Mouse (Mus musculus): ENCODE data around the gene Tpbg. TPM values are rescaled to one million over a fixed set of nuclear protein-coding genes. Genes with fewer than 3 reads are reported as not detected.
A peak's percentile ranks its signal among the peaks of the same experiment; 100 is the strongest.
"Not testable (repeated sequence)": the region's sequence is repeated elsewhere in the genome, so short reads cannot be mapped to it uniquely, and the experiment has no call there.

Gene Tpbg
- 1 to 10 TPM; 1.3 to 1.4 TPM for total RNA-seq (2021)
- long read RNA-seq, experiment 1, partial matches to known transcripts = 0 of 6 reads
- long read RNA-seq, experiment 1, other reads (novel, unspliced or antisense) = 2 of 6 reads
- long read RNA-seq, experiment 2, transcript Tpbg-202 (2 exons, 3,481 nt) = major isoform, 6 of 8 reads
- long read RNA-seq, experiment 2, partial matches to known transcripts = 0 of 8 reads
- long read RNA-seq, experiment 2, other reads (novel, unspliced or antisense) = 2 of 8 reads

DNA sequence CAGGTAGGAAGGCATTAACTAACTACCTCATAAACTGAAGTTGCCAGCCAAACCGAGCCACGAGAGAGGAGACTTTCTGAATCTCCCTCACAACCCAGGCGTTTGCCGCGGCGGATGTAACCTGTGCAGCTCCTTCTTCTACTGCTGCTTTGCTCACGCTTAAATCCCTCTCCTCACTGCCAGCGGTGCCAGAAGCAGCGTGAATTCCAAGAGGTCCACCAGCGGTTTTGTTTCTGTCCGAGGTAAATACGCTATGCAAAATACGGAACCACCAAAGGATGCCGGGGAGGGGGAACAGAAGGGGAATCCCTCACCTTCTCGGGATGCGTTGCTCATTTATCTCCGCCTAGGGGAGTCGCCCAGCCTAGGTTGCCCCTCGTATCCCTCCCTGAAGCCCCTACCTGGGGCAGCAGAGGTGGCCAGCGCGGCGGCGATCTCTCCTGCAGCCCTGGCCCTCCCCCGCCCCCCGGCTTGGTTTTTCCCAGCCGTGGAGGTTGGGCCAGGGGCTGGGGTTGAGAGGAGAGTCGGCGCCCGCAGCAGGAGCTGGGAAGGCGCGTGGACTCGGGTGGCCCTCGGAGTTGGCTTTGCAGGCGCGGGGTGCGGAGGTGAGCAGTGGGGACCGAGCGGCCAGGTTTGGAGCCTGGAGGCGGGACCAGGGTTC is at the start of gene Tpbg:
Tpbg (plus strand) TSS at position 30 of the 661 bp plus-strand sequence.
- DNase-seq (ENCODE audit: low spot score in 2 of 2) = peak; percentile 33 to 40

DNA sequence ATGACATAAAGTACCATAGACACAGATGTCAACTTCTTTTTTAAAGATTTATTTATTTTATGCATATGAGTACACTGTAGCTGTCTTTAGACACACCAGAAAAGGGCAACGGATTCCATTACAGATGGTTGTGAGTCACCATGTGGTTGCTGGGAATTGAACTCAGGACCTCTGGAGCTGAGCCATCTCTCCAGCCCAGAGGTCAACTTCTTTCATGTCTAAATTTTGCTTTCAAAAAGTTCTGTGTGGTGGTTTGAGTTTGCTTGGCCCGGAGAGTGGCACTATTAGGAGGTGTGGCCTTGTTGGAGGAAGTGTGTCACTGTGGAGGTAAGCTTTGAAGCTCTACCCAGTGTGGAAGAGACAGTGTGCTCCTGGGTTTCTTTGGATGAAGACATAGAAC is 40.2 kb upstream of the Tpbg start:
- not testable (repeated sequence) for DNase-seq (ENCODE audit: low spot score in 2 of 2)

DNA sequence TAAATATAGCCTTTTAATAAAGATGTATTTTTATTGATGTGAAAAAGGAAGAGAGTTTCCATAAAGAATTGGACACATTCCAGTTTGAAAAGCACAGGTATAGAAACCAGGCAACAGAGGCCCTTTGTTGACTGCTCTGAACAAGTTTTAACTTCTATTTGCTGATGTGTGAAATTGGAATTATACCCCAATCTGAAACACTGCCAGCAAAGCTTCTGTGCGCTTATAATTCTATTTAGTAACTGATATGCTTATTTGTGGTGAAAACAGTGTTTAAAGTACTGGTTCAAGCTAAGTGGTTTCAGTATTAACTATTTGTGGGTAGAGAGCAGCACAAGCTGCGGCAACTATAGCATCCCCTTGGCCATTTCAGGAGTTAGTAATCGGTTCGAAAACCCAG is 39.6 kb upstream of the Tpbg start:
- no peak for DNase-seq (ENCODE audit: low spot score in 2 of 2)

DNA sequence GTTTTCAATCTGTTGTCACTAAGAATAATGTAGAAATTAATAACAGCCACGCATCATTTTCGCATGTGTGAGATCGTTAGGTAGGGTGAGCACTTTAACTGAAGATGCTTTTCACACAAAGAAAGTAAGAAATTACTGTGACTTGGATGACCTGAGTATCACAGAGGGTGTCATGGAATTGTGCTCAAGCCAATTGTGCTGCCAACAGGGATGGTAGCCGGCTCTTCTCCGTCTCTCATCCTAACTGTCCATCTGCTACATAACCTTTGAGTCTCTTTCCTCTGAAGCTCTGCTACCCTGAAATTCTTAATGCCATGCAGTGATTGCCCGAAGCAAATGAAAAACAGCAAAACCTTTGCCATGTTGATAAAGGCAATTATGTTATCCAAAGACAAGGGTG is 35.8 kb upstream of the Tpbg start:
- no peak for DNase-seq (ENCODE audit: low spot score in 2 of 2)

DNA sequence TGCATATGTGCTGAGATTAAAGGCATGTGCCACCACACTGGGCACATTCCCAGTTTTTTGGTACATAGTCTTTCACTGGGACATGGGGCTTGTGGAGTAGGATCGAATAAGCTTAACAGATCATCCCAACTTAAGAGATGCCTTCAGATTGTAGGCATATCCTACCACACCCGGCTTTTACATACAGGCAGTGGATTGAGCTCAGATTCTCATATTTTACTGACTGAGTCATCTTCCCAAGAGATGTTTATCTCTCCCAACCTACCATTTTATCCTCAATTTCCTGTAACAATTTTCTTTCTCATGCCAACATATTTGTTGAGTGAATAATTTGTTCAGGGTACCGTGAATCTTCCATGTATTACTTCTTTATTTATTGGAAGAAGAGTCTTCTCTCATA is 32.9 kb upstream of the Tpbg start:
- DNase-seq (ENCODE audit: low spot score in 2 of 2) = no peak

DNA sequence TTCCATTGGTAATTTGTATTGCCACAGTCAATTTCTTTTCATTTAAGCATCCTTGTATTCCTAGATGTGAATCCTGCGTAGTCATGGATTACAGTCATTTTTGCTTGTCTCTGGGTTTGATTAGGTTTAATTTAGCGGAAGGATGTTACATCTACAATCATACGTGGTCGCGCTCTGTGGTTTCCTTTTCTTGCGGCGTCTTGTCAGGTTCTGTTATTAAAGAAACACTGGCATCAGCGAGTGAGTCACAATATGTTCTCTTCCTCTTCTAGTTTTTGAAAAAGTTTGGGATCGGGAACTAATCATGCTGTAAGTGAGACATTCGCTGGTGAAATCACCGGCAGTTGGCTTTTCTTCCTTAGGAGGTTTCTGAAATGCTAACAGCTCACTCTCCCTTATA is 21.4 kb upstream of the Tpbg start:
- no peak for DNase-seq (ENCODE audit: low spot score in 2 of 2)

DNA sequence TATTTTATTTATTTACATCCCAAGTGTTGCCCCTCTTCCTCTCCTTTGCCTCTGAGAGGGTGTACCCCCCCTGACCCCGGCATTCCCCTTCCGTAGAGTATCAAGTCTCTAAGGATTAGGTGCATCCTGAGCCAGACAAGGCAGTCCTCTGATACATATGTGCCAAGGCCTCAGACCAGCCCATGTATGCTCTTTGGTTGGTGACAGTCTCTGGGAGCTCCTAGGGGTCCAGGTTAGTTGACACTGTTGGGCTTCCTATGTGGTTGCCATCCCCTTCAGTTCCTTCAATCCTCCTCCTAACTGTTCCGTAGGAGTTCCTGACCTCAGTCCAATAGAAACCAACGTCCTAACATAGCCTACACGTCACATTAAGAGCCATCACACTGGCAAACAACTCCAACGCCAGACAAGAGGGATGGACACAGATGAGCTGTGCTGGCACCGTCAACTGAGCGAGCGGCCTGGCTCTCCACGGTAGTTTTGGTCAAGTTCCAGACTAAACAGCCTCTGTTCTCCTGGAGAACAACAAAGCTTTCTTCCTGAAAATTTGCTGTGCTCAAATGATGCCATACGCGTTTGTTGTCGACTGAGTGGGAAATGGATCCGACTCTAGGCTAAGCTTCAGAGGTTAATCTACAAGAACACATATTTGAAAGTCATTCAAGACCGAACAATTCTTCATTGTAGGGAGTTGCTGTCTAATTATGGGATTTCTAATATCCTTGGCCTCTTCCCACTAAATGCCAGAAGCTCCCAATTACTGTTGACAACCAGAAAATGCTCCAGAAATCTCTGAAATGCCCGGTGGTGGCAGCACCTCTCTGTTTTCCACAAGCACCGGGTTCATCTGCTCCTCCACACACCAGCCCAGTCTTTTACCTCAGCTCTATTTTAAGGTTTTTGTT is 6.4 kb upstream of the Tpbg start:
- no peak for DNase-seq (ENCODE audit: low spot score in 2 of 2)

DNA sequence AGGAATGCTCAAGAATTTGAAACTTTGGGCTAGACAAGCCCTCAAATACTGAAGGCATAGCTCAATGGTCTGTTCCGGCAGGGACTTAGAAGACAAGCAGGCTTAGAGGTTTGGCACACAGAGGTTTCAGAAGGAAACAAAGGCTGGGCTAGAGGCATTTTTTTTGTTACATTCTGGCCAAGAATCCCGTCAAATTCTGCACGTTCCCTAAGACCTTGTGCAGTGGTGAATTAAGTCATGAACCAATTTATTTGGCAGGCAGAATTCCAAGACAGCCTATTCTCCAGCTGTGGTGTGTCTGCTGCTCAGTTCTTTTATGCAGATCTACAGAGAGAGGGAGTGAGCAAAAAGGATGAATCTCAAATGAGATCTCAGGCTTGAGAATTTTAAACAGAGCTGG is 2.6 kb upstream of the Tpbg start:
- DNase-seq (ENCODE audit: low spot score in 2 of 2) = no peak

DNA sequence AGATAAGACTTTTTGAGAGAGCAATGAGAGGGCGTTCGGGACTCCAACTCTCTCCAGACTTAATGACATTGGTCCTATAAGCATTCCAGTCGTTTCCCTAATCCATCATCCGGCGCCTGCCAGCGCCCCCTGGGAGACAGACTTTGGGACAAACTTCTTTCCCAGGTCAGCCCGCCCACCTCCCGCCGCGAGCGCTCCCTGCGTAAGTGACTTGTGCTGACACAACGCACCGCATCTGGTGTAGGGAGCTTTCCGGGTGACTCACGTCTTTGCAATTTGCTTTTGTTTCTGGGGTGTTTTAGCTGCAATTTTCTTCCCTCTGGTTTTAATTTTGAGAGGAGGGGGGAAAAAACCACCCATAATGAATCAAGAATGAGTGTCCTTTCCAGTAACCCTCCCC is 289 bp upstream of the Tpbg start:
- peak; percentile 25 to 31 for DNase-seq (ENCODE audit: low spot score in 2 of 2)

DNA sequence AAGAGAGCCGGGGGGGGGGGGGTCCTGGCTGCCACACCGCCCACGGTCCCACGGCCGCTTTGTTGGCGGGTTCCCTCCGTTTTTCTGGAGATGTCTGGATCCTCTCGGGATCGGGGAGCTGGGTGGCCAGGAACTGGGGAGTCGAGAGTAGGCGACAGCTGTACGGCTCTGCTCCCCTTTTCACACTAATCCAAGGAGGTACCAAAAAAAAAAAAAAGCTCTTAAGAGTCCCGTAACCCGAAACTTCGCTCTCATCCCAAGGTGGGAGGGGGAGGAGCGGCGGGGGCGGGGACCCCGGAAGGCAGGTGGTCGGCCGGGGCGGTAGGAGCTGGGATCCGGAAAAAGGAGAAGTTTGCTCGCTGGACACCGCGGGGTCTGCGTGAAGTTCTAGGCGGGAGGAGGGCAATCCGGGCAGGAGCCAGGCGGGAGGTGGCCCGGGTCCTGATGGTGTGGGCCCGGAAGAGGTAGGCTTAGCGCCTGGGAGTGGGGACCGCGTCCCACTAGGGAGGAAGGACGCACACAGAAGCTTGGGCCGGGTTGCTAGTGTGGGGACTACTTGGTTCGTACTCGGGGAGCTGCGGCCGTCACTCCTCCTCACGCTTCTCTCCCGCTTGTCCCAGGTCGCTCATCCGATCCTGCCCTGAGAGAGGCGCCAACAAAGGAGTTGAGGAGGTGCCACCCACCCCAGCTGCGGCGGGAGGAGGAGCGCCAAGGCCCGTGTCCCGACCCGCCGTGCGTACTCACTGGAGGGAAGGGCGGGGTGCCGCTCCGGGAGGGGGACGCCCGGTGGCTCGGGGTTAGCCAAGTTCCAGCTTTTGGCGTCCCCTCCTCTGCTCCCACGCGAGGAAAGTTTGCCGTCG is 1.1 kb downstream of the Tpbg start:
- peak; percentile 39 to 54 for DNase-seq (ENCODE audit: low spot score in 2 of 2)

DNA sequence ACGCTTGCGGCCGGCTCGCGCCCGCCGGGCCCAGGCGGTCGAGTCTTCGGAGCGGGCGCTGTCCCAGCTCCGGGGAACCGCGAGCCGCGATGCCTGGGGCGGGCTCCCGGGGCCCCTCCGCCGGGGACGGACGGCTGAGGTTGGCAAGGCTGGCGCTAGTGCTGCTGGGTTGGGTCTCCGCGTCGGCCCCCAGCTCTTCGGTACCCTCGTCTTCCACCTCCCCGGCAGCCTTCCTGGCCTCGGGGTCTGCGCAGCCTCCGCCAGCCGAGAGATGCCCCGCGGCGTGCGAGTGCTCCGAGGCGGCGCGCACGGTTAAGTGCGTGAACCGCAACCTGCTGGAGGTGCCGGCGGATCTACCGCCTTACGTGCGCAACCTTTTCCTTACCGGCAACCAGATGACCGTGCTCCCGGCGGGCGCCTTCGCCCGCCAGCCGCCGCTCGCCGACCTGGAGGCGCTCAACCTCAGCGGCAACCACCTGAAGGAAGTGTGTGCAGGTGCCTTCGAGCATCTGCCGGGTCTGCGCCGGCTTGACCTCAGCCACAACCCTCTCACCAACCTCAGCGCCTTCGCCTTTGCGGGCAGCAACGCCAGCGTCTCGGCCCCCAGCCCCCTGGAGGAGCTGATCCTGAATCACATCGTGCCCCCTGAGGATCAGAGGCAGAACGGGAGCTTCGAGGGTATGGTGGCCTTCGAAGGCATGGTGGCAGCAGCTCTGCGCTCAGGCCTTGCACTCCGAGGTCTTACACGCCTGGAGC is 1.9 kb downstream of the Tpbg start:
- peak in 1 of 2 experiments; percentile 22 for DNase-seq (ENCODE audit: low spot score in 2 of 2)

DNA sequence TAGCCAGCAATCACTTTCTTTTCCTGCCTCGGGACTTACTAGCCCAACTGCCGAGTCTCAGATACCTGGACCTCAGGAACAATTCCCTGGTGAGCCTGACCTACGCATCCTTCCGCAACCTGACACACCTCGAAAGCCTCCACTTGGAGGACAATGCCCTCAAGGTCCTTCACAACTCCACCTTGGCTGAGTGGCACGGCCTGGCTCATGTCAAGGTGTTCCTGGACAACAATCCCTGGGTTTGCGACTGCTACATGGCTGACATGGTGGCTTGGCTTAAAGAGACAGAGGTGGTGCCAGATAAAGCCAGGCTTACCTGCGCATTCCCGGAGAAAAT is 2.4 kb downstream of the Tpbg start:
- no peak for DNase-seq (ENCODE audit: low spot score in 2 of 2)

DNA sequence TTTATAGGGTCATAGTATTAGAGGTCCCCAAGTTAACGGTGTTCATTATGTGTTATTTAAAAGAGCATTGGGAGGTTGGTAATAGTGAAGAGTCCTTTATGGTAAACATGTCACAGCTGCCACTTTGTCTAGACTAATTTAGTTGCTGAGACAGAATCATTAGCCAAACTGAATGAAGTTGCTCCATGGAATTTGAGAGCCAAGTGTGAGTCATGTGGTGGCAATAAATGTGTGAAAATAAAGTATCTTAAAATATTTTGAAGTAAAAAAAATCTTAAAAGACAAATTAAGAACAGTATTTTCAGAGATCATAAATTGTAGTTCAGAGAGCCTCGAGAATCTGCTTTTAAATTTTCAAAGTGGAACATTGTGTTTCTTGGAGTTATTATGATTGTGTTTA is 4.0 kb downstream of the Tpbg start:
- DNase-seq (ENCODE audit: low spot score in 2 of 2) = no peak

DNA sequence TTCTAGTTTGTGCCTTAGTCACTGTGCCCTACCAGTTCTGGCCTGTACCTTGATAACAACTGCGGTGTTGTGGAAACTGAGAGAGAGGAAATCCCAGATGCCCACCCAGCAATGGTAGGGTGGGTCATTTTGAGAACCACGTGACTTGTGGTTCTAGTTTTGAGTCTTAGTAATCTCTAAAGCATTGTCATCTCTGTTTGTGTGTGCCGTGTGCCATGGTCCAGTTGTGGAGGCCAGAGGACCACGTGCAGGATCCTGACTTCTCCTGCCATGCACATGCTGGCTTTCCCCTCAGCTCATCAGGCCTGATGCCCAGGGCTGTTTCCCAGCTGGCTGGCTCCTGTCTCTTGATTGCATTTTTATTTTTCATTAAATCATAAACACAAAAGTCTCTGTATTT is 12.6 kb downstream of the Tpbg start:
- no peak for DNase-seq (ENCODE audit: low spot score in 2 of 2)

DNA sequence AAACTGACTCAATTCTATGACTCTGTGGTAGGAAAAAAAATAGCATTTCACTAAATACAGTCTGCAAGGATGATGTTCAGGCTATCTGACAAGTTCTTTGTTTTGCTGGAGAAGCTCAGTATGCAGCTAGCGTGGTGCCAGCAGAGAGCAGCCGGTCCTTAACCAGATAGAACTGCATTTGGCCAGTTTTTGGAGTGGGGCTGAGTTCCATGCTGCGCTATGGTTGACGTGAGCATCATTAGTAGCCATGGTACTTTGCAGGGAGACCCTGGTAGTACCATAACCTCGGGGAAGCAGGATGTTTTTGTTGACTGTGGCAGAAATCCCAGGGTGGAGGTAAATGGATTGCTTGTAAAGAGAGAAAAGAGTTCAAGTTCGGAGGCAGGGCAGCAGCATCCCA is 14.3 kb downstream of the Tpbg start:
- no peak for DNase-seq (ENCODE audit: low spot score in 2 of 2)

DNA sequence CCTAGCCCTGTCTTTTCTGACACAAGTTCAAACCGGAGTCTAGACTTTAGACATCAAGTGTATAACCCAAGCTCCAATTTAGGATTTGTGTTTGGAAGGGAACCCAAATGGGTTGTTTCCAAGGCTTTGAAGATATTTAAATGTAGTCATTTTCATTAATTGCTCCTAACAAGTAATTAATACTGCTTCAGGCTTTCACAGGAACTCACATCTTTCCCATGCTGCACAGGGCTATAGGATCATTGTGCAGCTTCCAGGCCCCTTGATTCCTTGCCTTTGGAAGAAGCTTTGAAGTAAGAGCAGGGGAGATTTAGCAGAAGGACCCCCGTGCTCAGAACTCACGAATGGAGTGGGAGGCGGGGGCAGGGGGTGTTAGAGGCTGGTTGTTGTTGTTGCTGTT is 18.9 kb downstream of the Tpbg start:
- DNase-seq (ENCODE audit: low spot score in 2 of 2) = no peak

DNA sequence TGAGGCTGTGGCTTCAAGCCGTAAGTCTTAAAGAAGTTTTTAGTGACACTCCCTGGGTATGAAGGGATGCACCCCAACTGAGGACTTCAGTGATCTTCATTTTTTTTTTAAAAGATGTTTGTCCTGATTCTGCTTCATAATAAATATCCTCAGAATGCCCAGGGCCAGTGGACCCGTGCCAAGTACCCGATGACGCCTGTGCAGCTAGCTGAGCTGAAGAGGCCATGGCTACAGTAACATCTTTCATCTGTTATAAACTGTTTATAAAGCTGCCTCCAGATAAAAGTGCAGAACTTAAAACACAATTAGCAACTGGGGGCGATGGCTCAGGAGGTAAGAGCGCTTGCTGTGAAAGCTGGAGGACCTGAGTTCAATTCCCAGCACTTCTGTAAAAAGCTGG is 20.4 kb downstream of the Tpbg start:
- peak in 1 of 2 experiments; percentile 8 for DNase-seq (ENCODE audit: low spot score in 2 of 2)

DNA sequence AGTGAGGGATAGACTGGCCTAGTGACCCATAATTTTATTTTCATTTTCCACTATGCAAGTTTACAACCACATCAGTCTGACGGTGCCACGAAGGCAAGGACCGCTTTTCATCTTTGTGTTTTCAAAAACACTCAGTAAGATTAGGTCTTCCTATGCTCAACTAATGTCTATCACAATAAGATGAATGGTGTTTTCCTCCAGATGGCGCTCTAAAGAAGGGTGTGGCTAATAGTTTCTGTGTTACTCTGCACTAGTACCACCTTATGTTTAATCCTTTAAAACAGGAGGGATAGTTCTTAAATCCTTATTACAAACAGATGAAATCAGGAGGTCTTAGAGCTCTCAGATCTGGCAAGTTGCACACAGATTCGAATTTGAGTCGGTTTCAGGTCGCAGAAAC is 30.7 kb downstream of the Tpbg start:
- DNase-seq (ENCODE audit: low spot score in 2 of 2) = no peak

DNA sequence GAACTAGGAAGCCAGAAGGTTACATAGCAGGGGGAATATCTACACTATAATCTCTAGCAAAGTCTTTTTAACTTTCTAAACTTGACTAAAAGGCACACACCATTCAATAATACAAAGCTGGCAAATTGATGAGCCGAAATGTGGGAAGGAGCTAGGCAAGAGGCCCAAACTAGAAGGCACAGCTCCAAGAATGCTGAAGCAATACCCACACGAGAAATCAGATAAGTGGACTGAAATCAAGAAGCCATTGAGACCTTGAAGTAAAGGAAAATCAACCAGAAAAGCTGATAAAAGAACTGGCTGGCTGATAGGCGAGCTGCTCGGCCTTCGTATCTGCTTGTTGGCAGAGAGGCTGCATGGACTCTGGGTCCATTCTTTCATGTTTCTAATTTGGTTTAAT is 51.5 kb downstream of the Tpbg start:
- no peak for DNase-seq (ENCODE audit: low spot score in 2 of 2)

Measured in adrenal gland, adult 18-20 months (tissue).